Mouse (Mus musculus): ENCODE measurements around the gene Il27. TPM values are rescaled to one million over a fixed set of nuclear protein-coding genes. Genes with fewer than 3 reads are reported as not detected.

Gene Il27
- polyA plus RNA-seq, 1 experiment from 2014 or later = not detected

Small RNAs within 50 kb of the gene (microRNA-seq; reads per million reads assigned to microRNA genes)
- gene Mir7059 (ENCODE audit: borderline number of aligned reads) = 2.2 reads per million, percentile 27 among the genes with 10 or more reads in this experiment

Other genes starting within 250 kb of the Il27 start
- gene Lat, start 225.4 kb downstream of the Il27 start, polyA plus RNA-seq (2014; fragmentation: Nextera tagmentation; extraction: Ambion mirVana) = 5.1 and 6.1 TPM in 2 replicates
- gene Spns1, start 217.5 kb downstream of the Il27 start, polyA plus RNA-seq (2014; fragmentation: Nextera tagmentation; extraction: Ambion mirVana) = 31.5 and 40.1 TPM in 2 replicates
- gene Nfatc2ip, start 198.2 kb downstream of the Il27 start, polyA plus RNA-seq (2014; fragmentation: Nextera tagmentation; extraction: Ambion mirVana) = 1.6 and 1.8 TPM in 2 replicates
- not detected in 2 replicates for gene Cd19, start 180.1 kb downstream of the Il27 start, polyA plus RNA-seq (2014; fragmentation: Nextera tagmentation; extraction: Ambion mirVana)
- gene Rabep2, start 166.2 kb downstream of the Il27 start, polyA plus RNA-seq (2014; fragmentation: Nextera tagmentation; extraction: Ambion mirVana) = 18.1 and 23.0 TPM in 2 replicates
- 5.0 and 7.5 TPM in 2 replicates for gene Atp2a1, start 131.8 kb downstream of the Il27 start, polyA plus RNA-seq (2014; fragmentation: Nextera tagmentation; extraction: Ambion mirVana)
- gene Sh2b1, start 119.5 kb downstream of the Il27 start, polyA plus RNA-seq (2014; fragmentation: Nextera tagmentation; extraction: Ambion mirVana) = 33.7 and 36.0 TPM in 2 replicates
- gene Tufm, start 107.6 kb downstream of the Il27 start, polyA plus RNA-seq (2014; fragmentation: Nextera tagmentation; extraction: Ambion mirVana) = 167 and 187 TPM in 2 replicates
- gene Atxn2l, start 91.5 kb downstream of the Il27 start, polyA plus RNA-seq (2014; fragmentation: Nextera tagmentation; extraction: Ambion mirVana) = 38.2 and 39.9 TPM in 2 replicates
- 129 and 133 TPM in 2 replicates for gene Eif3c, start 28.5 kb downstream of the Il27 start, polyA plus RNA-seq (2014; fragmentation: Nextera tagmentation; extraction: Ambion mirVana)
- gene Apobr, start 10.0 kb downstream of the Il27 start, polyA plus RNA-seq (2014; fragmentation: Nextera tagmentation; extraction: Ambion mirVana) = 0.13 and 0.31 TPM in 2 replicates
- gene Cln3, start 9.1 kb downstream of the Il27 start, polyA plus RNA-seq (2014; fragmentation: Nextera tagmentation; extraction: Ambion mirVana) = 16.3 and 19.7 TPM in 2 replicates
- 1.2 and 2.8 TPM in 2 replicates for gene Nupr1, start 35.9 kb upstream of the Il27 start, polyA plus RNA-seq (2014; fragmentation: Nextera tagmentation; extraction: Ambion mirVana)
- 24.7 and 28.9 TPM in 2 replicates for gene Sgf29, start 54.4 kb upstream of the Il27 start, polyA plus RNA-seq (2014; fragmentation: Nextera tagmentation; extraction: Ambion mirVana)
- 2.4 and 2.5 TPM in 2 replicates for gene Sult1a1, start 81.5 kb upstream of the Il27 start, polyA plus RNA-seq (2014; fragmentation: Nextera tagmentation; extraction: Ambion mirVana)
- 120 and 126 TPM in 2 replicates for gene Bola2, start 100.5 kb upstream of the Il27 start, polyA plus RNA-seq (2014; fragmentation: Nextera tagmentation; extraction: Ambion mirVana)
- gene Slx1b, start 100.8 kb upstream of the Il27 start, polyA plus RNA-seq (2014; fragmentation: Nextera tagmentation; extraction: Ambion mirVana) = 6.1 and 6.7 TPM in 2 replicates
- 13.1 and 13.8 TPM in 2 replicates for gene Coro1a, start 112.8 kb upstream of the Il27 start, polyA plus RNA-seq (2014; fragmentation: Nextera tagmentation; extraction: Ambion mirVana)
- 48.2 and 52.1 TPM in 2 replicates for gene Mapk3, start 164.7 kb upstream of the Il27 start, polyA plus RNA-seq (2014; fragmentation: Nextera tagmentation; extraction: Ambion mirVana)
- 0.92 and 1.4 TPM in 2 replicates for gene Gdpd3, start 171.4 kb upstream of the Il27 start, polyA plus RNA-seq (2014; fragmentation: Nextera tagmentation; extraction: Ambion mirVana)
- gene Ypel3, start 182.0 kb upstream of the Il27 start, polyA plus RNA-seq (2014; fragmentation: Nextera tagmentation; extraction: Ambion mirVana) = 79.6 and 84.9 TPM in 2 replicates
- 0.31 and 0.45 TPM in 2 replicates for gene Tbx6, start 186.5 kb upstream of the Il27 start, polyA plus RNA-seq (2014; fragmentation: Nextera tagmentation; extraction: Ambion mirVana)
- 204 and 213 TPM in 2 replicates for gene Ppp4c, start 197.6 kb upstream of the Il27 start, polyA plus RNA-seq (2014; fragmentation: Nextera tagmentation; extraction: Ambion mirVana)
- 0.40 and 0.41 TPM in 2 replicates for gene Fam57b, start 202.7 kb upstream of the Il27 start, polyA plus RNA-seq (2014; fragmentation: Nextera tagmentation; extraction: Ambion mirVana)
- gene 4930451I11Rik, start 236.7 kb upstream of the Il27 start, polyA plus RNA-seq (2014; fragmentation: Nextera tagmentation; extraction: Ambion mirVana) = not detected in 2 replicates